8 mouse cellular contexts compared by ENCODE assay signal in the genomic region with DNA sequence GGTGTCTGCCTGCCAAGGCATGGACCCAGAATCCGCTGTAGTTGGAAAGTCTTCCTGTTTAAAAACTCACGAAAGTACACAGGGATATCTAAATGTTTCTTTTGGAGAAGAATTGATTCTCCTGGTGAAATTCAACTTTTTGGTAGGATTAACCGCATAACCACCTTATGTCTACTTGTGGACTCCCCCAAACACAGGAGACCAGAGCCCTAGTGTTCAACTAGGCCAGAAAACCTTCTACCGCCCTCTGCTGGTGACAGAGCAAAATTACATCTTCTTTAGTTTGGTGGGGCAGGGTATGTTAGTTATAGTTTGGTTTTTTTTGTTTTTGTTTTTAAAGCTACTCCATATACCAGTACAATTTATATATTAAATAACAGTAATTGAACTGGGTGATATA. TPM values are rescaled to one million over a fixed set of nuclear protein-coding genes. Genes with fewer than 3 reads are reported as not detected.
DNase-seq lines count a peak whose midpoint lies in the region; ATAC-seq and TF ChIP-seq lines count a peak whose summit lies in the region.

No protein-coding gene starts in this region.

- peak; percentile 84 for TF ChIP-seq CTCF in midbrain, postnatal 0 days (IDR thresholded peaks at IDR 0.05)

- H3K27me3 ChIP-seq in midbrain, embryonic 11.5 days (ENCODE audit: control insufficient read depth, insufficient read depth, low read length) = no peaks in the 10 kb centered on the region
- H3K27me3 ChIP-seq in midbrain, embryonic 16.5 days (ENCODE audit: control insufficient read depth, insufficient read depth, low read depth, low read length) = no peaks in the 10 kb centered on the region
- no peaks in the 10 kb centered on the region for H3K27me3 ChIP-seq in midbrain, postnatal 0 days (ENCODE audit: insufficient read depth, low read length)

- ATAC-seq in midbrain, embryonic 11.5 days (ENCODE audit: low FRiP score) = no peak
- ATAC-seq in midbrain, embryonic 16.5 days = no peak
- ATAC-seq in midbrain, postnatal 0 days (ENCODE audit: low FRiP score) = no peak

- H3K4me2 ChIP-seq in midbrain, embryonic 11.5 days = no peak overlapping the region
- no peak overlapping the region for H3K4me2 ChIP-seq in midbrain, embryonic 16.5 days (ENCODE audit: low read length)
- no peak overlapping the region for H3K4me2 ChIP-seq in midbrain, postnatal 0 days (ENCODE audit: low read depth, low read length, poor library complexity, severe bottlenecking)

- H3K27ac ChIP-seq in midbrain, embryonic 11.5 days (ENCODE audit: low read depth, low read length) = no peak overlapping the region
- H3K27ac ChIP-seq in midbrain, embryonic 16.5 days (ENCODE audit: low read length) = no peak overlapping the region
- H3K27ac ChIP-seq in midbrain, postnatal 0 days (ENCODE audit: low read depth, low read length) = no peak overlapping the region

- no peaks in the 10 kb centered on the region for H3K36me3 ChIP-seq in midbrain, embryonic 11.5 days (ENCODE audit: control insufficient read depth, insufficient read depth, low read length)
- no peaks in the 10 kb centered on the region for H3K36me3 ChIP-seq in midbrain, embryonic 16.5 days (ENCODE audit: control insufficient read depth, insufficient read depth, low read length)
- H3K36me3 ChIP-seq in midbrain, postnatal 0 days (ENCODE audit: insufficient read depth, low read length) = no peaks in the 10 kb centered on the region

- 57% methylated on average over 4 of the region's 4 CpGs for WGBS in midbrain, embryonic 11.5 days
- WGBS in midbrain, embryonic 16.5 days = 59% methylated on average over 4 of the region's 4 CpGs
- WGBS in midbrain, postnatal 0 days = 46% methylated on average over 4 of the region's 4 CpGs

- no peaks in the 10 kb centered on the region for H3K9me3 ChIP-seq in midbrain, embryonic 11.5 days (ENCODE audit: control insufficient read depth, low read length)
- H3K9me3 ChIP-seq in midbrain, embryonic 16.5 days (replicated peaks; ENCODE audit: control insufficient read depth, low read length, poor library complexity, severe bottlenecking) = no peaks in the 10 kb centered on the region
- no peaks in the 10 kb centered on the region for H3K9me3 ChIP-seq in midbrain, postnatal 0 days (ENCODE audit: low read length)

- H3K4me3 ChIP-seq in midbrain, embryonic 11.5 days (ENCODE audit: low read depth, low read length) = no peak overlapping the region
- H3K4me3 ChIP-seq in midbrain, embryonic 16.5 days (ENCODE audit: low read depth, low read length) = no peak overlapping the region
- H3K4me3 ChIP-seq in midbrain, postnatal 0 days (ENCODE audit: low read depth, low read length) = no peak overlapping the region

- H3K9ac ChIP-seq in midbrain, embryonic 11.5 days (ENCODE audit: low read length) = no peak overlapping the region
- no peak overlapping the region for H3K9ac ChIP-seq in midbrain, embryonic 16.5 days (ENCODE audit: low read depth, low read length)
- H3K9ac ChIP-seq in midbrain, postnatal 0 days (replicated peaks; ENCODE audit: low read length, poor library complexity, severe bottlenecking) = no peak overlapping the region

- DNase-seq in cerebellum, postnatal 36 days = peak; percentile 22 to 39
- DNase-seq in cerebellum, adult 8-10 months = no peak
- peak; percentile 92 for DNase-seq in midbrain, embryonic 11.5 days (ENCODE audit: low spot score, missing footprints)
- peak; percentile 25 for DNase-seq in c-Kit-positive CD71-positive TER-119-negative erythroid progenitor cells, embryonic 14.5 days (ENCODE audit: low read depth)
- DNase-seq in kidney, postnatal 36 days = peak; percentile 33 to 78
- DNase-seq in midbrain, postnatal 0 days (ENCODE audit: low spot score) = peak; percentile 65
- peak; percentile 70 for DNase-seq in thymus, postnatal 25 days

- H3K4me1 ChIP-seq in midbrain, embryonic 11.5 days (ENCODE audit: control insufficient read depth, insufficient read depth, low read length) = no peaks in the 10 kb centered on the region
- no peaks in the 10 kb centered on the region for H3K4me1 ChIP-seq in midbrain, embryonic 16.5 days (ENCODE audit: control insufficient read depth, insufficient read depth, low read length)
- H3K4me1 ChIP-seq in midbrain, postnatal 0 days (ENCODE audit: insufficient read depth, low read length) = no peaks in the 10 kb centered on the region

RNA-seq across cellular contexts. Expression of a gene that starts 55.2 kb away (rescaled TPM):
- polyA plus RNA-seq in midbrain, embryonic 11.5 days (2014; fragmentation: Nextera tagmentation; extraction: Ambion mirVana) = 4.9 and 5.5 TPM in 2 replicates
- polyA plus RNA-seq in midbrain, embryonic 16.5 days (2015; fragmentation: Nextera tagmentation; extraction: Ambion mirVana) = 8.8 and 10.9 TPM in 2 replicates
- 9.5 and 11.9 TPM in 2 replicates for total RNA-seq in midbrain, postnatal 0 days (2014; rRNA removed)
- 5.2 and 7.1 TPM in 2 replicates for polyA plus RNA-seq in midbrain, postnatal 0 days (2015; fragmentation: Nextera tagmentation; extraction: Ambion mirVana)
